Mouse (Mus musculus): ENCODE measurements around the gene Tm6sf2. TPM values are rescaled to one million over a fixed set of nuclear protein-coding genes. Genes with fewer than 3 reads are reported as not detected.

Tm6sf2 gene
- total RNA-seq, 4 experiments from 2014 or later: 0.17 to 1.2 (median 0.85) TPM

Small RNA genes within 50 kb of the gene (microRNA-seq; reads per million reads assigned to microRNA genes)
- 0 reads per million in 2 experiments for gene Mir7066

Other genes starting within 250 kb of the Tm6sf2 start
- gene Pbx4, start 240.4 kb upstream of the Tm6sf2 start, total RNA-seq (2022): 1 to 10 TPM; 1.7 to 3.7 (median 2.7) TPM
- gene Cilp2, start 185.2 kb upstream of the Tm6sf2 start, total RNA-seq (2022): under 1 TPM in 2 of 4 experiments, not detected in 2; 0.06 to 0.08 TPM
- gene Tssk6, start 170.7 kb upstream of the Tm6sf2 start, total RNA-seq (2022): under 1 TPM; 0.34 to 0.59 (median 0.38) TPM
- 100 to 1,000 TPM; 102 to 174 (median 123) TPM for gene Ndufa13, start 170.4 kb upstream of the Tm6sf2 start, total RNA-seq (2022)
- gene Yjefn3, start 170.2 kb upstream of the Tm6sf2 start, total RNA-seq (2022): 1 to 10 TPM in 1 of 4 experiments, under 1 TPM in 1, not detected in 2; 0.38 to 1.3 TPM
- 100 to 1,000 TPM in 3 of 4 experiments, 10 to 100 TPM in 1; 99.1 to 124 (median 106) TPM for gene Gatad2a, start 76.5 kb upstream of the Tm6sf2 start, total RNA-seq (2022)
- 10 to 100 TPM; 58.7 to 77.4 (median 63.3) TPM for gene Mau2, start 30.2 kb upstream of the Tm6sf2 start, total RNA-seq (2022)
- gene Sugp1, start 30.1 kb upstream of the Tm6sf2 start, total RNA-seq (2022): 10 to 100 TPM; 31.6 to 53.3 (median 39.2) TPM
- 1 to 10 TPM in 2 of 4 experiments, under 1 TPM in 2; 0.21 to 1.9 (median 0.92) TPM for gene Hapln4, start 10.5 kb downstream of the Tm6sf2 start, total RNA-seq (2022)
- gene Ncan, start 47.9 kb downstream of the Tm6sf2 start, total RNA-seq (2022): 1 to 10 TPM in 1 of 4 experiments, under 1 TPM in 3; 0.20 to 1.5 (median 0.36) TPM
- 10 to 100 TPM; 24.5 to 26.7 (median 25.1) TPM for gene Nr2c2ap, start 58.4 kb downstream of the Tm6sf2 start, total RNA-seq (2022)
- gene Rfxank, start 66.2 kb downstream of the Tm6sf2 start, total RNA-seq (2022): 10 to 100 TPM; 15.9 to 24.7 (median 21.9) TPM
- gene Borcs8, start 66.6 kb downstream of the Tm6sf2 start, total RNA-seq (2022): 10 to 100 TPM; 49.9 to 65.3 (median 59.3) TPM
- gene Mef2b, start 66.8 kb downstream of the Tm6sf2 start, total RNA-seq (2022): 1 to 10 TPM in 2 of 4 experiments, under 1 TPM in 2; 0.70 to 1.4 (median 0.99) TPM
- 10 to 100 TPM; 70.3 to 95.5 (median 90.6) TPM for gene Tmem161a, start 99.4 kb downstream of the Tm6sf2 start, total RNA-seq (2022)
- gene Slc25a42, start 139.4 kb downstream of the Tm6sf2 start, total RNA-seq (2022): 10 to 100 TPM; 41.0 to 54.2 (median 43.1) TPM
- gene Sugp2, start 161.3 kb downstream of the Tm6sf2 start, total RNA-seq (2022): 10 to 100 TPM; 34.6 to 65.6 (median 46.1) TPM
- gene Armc6, start 161.5 kb downstream of the Tm6sf2 start, total RNA-seq (2022): 10 to 100 TPM; 13.3 to 19.3 (median 16.0) TPM
- gene Homer3, start 209.9 kb downstream of the Tm6sf2 start, total RNA-seq (2022): 10 to 100 TPM; 18.7 to 38.9 (median 29.2) TPM
- gene Ddx49, start 229.6 kb downstream of the Tm6sf2 start, total RNA-seq (2022): 10 to 100 TPM; 74.5 to 93.4 (median 86.3) TPM
- gene Cope, start 229.6 kb downstream of the Tm6sf2 start, total RNA-seq (2022): 100 to 1,000 TPM; 190 to 236 (median 226) TPM
- gene Cers1, start 242.9 kb downstream of the Tm6sf2 start, total RNA-seq (2022): 1 to 10 TPM; 2.8 to 5.3 (median 4.1) TPM

All from adrenal gland, adult 8-10 months (tissue).